Mouse (Mus musculus) cerebellum, adult 2 months (tissue): ENCODE measurements around the gene Hoxc5.

Experiments used
- CTCF ChIP-seq: fragments of 200-500 bp; IDR thresholded peaks from 2 replicates; pipeline ENCODE4 v1.5.1; 2011; ENCODE audit warnings: low read depth, mild to moderate bottlenecking, control low read depth, low read length, moderate library complexity, borderline replicate concordance; ENCODE audit not compliant: insufficient read depth
- POLR2A ChIP-seq: fragments of 200-500 bp; IDR thresholded peaks from 2 replicates; pipeline ENCODE4 v1.6.1; 2011; ENCODE audit warnings: low read length, control low read depth, borderline replicate concordance; ENCODE audit not compliant: insufficient read depth

DNA sequence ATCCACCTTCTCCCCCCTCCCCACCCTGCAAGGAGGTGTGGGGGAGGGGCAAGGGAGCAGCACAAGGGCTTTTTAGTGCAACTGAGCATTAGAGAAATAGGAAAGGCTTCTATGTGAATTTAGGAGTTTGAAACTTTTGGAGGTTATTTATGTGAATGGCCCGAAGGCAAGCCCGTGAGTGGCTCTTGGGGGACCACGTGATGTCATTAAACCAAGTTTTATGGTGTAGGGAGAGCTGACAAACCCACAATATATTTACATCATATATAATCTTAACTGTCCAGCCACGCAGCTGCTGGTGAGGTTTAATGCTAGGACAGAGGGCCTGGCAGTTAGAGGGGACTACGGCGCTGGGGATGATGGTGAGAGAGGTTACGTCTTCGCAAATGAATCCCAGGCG lies 51.4 kb downstream of the Hoxc5 start, which contains the start of gene Hoxc4:
- TF ChIP-seq CTCF: no peak
- TF ChIP-seq POLR2A: no peak
